Comparison of ENCODE assay signal across 8 mouse cellular contexts in genomic region chr7:27526039-27526827, GRCm38 (mm10). TPM values are rescaled to one million over a fixed set of nuclear protein-coding genes. Genes with fewer than 3 reads are reported as not detected.
DNase-seq lines count a peak whose midpoint lies in the region; ATAC-seq and TF ChIP-seq lines count a peak whose summit lies in the region.

No protein-coding gene starts in this region.

- ATAC-seq in forebrain, embryonic 11.5 days (replicated peaks; ENCODE audit: low FRiP score): peak; percentile 66; the same call in 1 of the 2 replicates
- peak; percentile 70 for ATAC-seq in neutrophil, adult 5-6 weeks (ENCODE audit: extremely low read depth, insufficient number of reproducible peaks, low FRiP score, poor library complexity, severe bottlenecking)

- TF ChIP-seq CTCF in lung, adult 2 months (IDR thresholded peaks at IDR 0.05; ENCODE audit: insufficient read depth, low read length): peak; percentile 94

- intact Hi-C loops in heart, postnatal 36 days (cut with DNase I): loop anchor here (1.0 to 2.0 kb wide), 3 partner anchors 51 to 190 kb away; no protein-coding TSS in a partner anchor

- 27% methylated on average over 10 of the region's 10 CpGs for WGBS in forebrain, embryonic 11.5 days
- 15% methylated on average over 10 of the region's 10 CpGs for WGBS in lung, adult 2 months

- no peak overlapping the region for H3K9ac ChIP-seq in forebrain, embryonic 11.5 days (ENCODE audit: low read length)

- DNase-seq in ES-CJ7 (ENCODE audit: low read depth, low spot score): peak; percentile 79
- peak; percentile 83 for DNase-seq in c-Kit-positive CD71-negative TER-119-negative erythroid progenitor cells, embryonic 14.5 days (ENCODE audit: low read depth)
- peak; percentile 88 for DNase-seq in forebrain, embryonic 11.5 days (ENCODE audit: low spot score)
- DNase-seq in heart, postnatal 36 days: peak; percentile 77 to 78
- DNase-seq in layer of hippocampus, adult 11-12 months (ENCODE audit: low spot score): peak; percentile 82
- DNase-seq in lung, adult 2 months: peak; percentile 77
- DNase-seq in thymus, postnatal 10 days (ENCODE audit: low spot score in 2 of 2): peak; percentile 31 to 76

- no peak overlapping the region for H3K4me3 ChIP-seq in forebrain, embryonic 11.5 days (ENCODE audit: low read depth, low read length)
- H3K4me3 ChIP-seq in lung, adult 2 months (replicated peaks; ENCODE audit: extremely low read depth, low read depth, low read length): no peak overlapping the region

- H3K9me3 ChIP-seq in forebrain, embryonic 11.5 days (ENCODE audit: control insufficient read depth, low read length): no peaks in the 10 kb centered on the region

- H3K27ac ChIP-seq in forebrain, embryonic 11.5 days (ENCODE audit: low read depth, low read length): no peak overlapping the region

- TF ChIP-seq POLR2A in lung, adult 2 months (IDR thresholded peaks at IDR 0.05; ENCODE audit: borderline replicate concordance, extremely low read depth, low read depth, low read length): no peak

- no peak overlapping the region for H3K4me2 ChIP-seq in forebrain, embryonic 11.5 days (ENCODE audit: low read depth, low read length, severe bottlenecking)

- no peaks in the 10 kb centered on the region for H3K27me3 ChIP-seq in forebrain, embryonic 11.5 days (ENCODE audit: control insufficient read depth, insufficient read depth, low read length)

- no peaks in the 10 kb centered on the region for H3K4me1 ChIP-seq in forebrain, embryonic 11.5 days (replicated peaks; ENCODE audit: control insufficient read depth, insufficient read depth, low read length)
- no peaks in the 10 kb centered on the region for H3K4me1 ChIP-seq in lung, adult 2 months (ENCODE audit: control insufficient read depth, insufficient read depth, low read length)

- H3K36me3 ChIP-seq in forebrain, embryonic 11.5 days (ENCODE audit: control insufficient read depth, insufficient read depth, low read length): no peaks in the 10 kb centered on the region

RNA-seq across cellular contexts. Expression of gene Hipk4, which starts 3.2 kb away (rescaled TPM):
- polyA plus RNA-seq in forebrain, embryonic 11.5 days (2014; fragmentation: Nextera tagmentation; extraction: Ambion mirVana): 0.52 and 0.93 TPM in 2 replicates
- under 1 TPM; 0.14 to 0.17 TPM for total RNA-seq in heart, postnatal 36 days (2021)
- 1.3 and 1.8 TPM in 2 replicates for polyA plus RNA-seq in lung, adult 2 months (2012; rRNA removed)
- total RNA-seq in neutrophil, adult 5-6 weeks (2017): not detected in 2 replicates

RNA-seq across cellular contexts. Expression of gene Pld3, which starts 26.8 kb away (rescaled TPM):
- 52.1 and 56.4 TPM in 2 replicates for polyA plus RNA-seq in forebrain, embryonic 11.5 days (2014; fragmentation: Nextera tagmentation; extraction: Ambion mirVana)
- total RNA-seq in heart, postnatal 36 days (2021): 10 to 100 TPM; 26.0 to 29.0 TPM
- polyA plus RNA-seq in lung, adult 2 months (2012; rRNA removed): 180 and 201 TPM in 2 replicates
- 20.7 and 24.3 TPM in 2 replicates for total RNA-seq in neutrophil, adult 5-6 weeks (2017)

RNA-seq across cellular contexts. Expression of gene 2310022A10Rik, which starts 26.8 kb away (rescaled TPM):
- 34.0 and 34.1 TPM in 2 replicates for polyA plus RNA-seq in forebrain, embryonic 11.5 days (2014; fragmentation: Nextera tagmentation; extraction: Ambion mirVana)
- total RNA-seq in heart, postnatal 36 days (2021): 10 to 100 TPM; 67.6 to 69.0 TPM
- polyA plus RNA-seq in lung, adult 2 months (2012; rRNA removed): 22.4 and 28.5 TPM in 2 replicates
- total RNA-seq in neutrophil, adult 5-6 weeks (2017): 7.0 and 8.7 TPM in 2 replicates

RNA-seq across cellular contexts. Expression of gene Prx, which starts 27.1 kb away (rescaled TPM):
- polyA plus RNA-seq in forebrain, embryonic 11.5 days (2014; fragmentation: Nextera tagmentation; extraction: Ambion mirVana): 1.2 and 1.3 TPM in 2 replicates
- total RNA-seq in heart, postnatal 36 days (2021): under 1 TPM; 0.95 to 0.97 TPM
- 62.0 and 67.4 TPM in 2 replicates for polyA plus RNA-seq in lung, adult 2 months (2012; rRNA removed)
- total RNA-seq in neutrophil, adult 5-6 weeks (2017): 0.35 and 0.61 TPM in 2 replicates

RNA-seq across cellular contexts. Expression of gene Sertad1, which starts 39.5 kb away (rescaled TPM):
- polyA plus RNA-seq in forebrain, embryonic 11.5 days (2014; fragmentation: Nextera tagmentation; extraction: Ambion mirVana): 16.3 and 18.2 TPM in 2 replicates
- total RNA-seq in heart, postnatal 36 days (2021): 10 to 100 TPM in 1 of 2 experiments, 1 to 10 TPM in 1; 9.5 to 11.5 TPM
- 50.7 and 56.1 TPM in 2 replicates for polyA plus RNA-seq in lung, adult 2 months (2012; rRNA removed)
- 32.6 and 38.4 TPM in 2 replicates for total RNA-seq in neutrophil, adult 5-6 weeks (2017)
